Mouse (Mus musculus): ENCODE measurements around the gene Gramd4.
A peak's percentile ranks its signal among the peaks of the same experiment; 100 is the strongest.

The Gramd4 gene

GRCm38 (mm10) chr15:86181941-86182439, 124.5 kb downstream of the Gramd4 start:
- DNase-seq (ENCODE audit: low spot score), result peak; percentile 50

- peak; percentile 76 for DNase-seq (ENCODE audit: low spot score)
Observed at GRCm38 (mm10) chr15:86182646-86183045, 125.2 kb downstream of the Gramd4 start.

GRCm38 (mm10) chr15:86183484-86183883, 126.0 kb downstream of the Gramd4 start:
- DNase-seq (ENCODE audit: low spot score), result no peak

GRCm38 (mm10) chr15:86184071-86184470, 126.6 kb downstream of the Gramd4 start:
- no peak for DNase-seq (ENCODE audit: low spot score)

GRCm38 (mm10) chr15:86184851-86185688, 127.6 kb downstream of the Gramd4 start:
- DNase-seq (ENCODE audit: low spot score), result peak; percentile 36

GRCm38 (mm10) chr15:86185689-86186569, 128.4 kb downstream of the Gramd4 start, which contains the start of gene Cerk:
TSS of gene Cerk (minus strand) at chr15:86186141.
- DNase-seq (ENCODE audit: low spot score), result peak; percentile 64

GRCm38 (mm10) chr15:86186686-86187085, 129.2 kb downstream of the Gramd4 start:
- DNase-seq (ENCODE audit: low spot score), result no peak
